Mouse (Mus musculus): ENCODE measurements at regions not wholly inside any gene's neighbourhood (a gene's known extent, or its start where the extent isn't known, plus 50 kb on each side); places are given as distances from the start of the nearest gene placed in this dataset.

GRCm38 (mm10) chr9:92856410-92857083 lies 314.5 kb downstream of the Plod2 start:
- no peak for DNase-seq (ENCODE audit: extremely low spot score)

GRCm38 (mm10) chr9:92865822-92866221 lies 323.8 kb downstream of the Plod2 start:
- DNase-seq (ENCODE audit: extremely low spot score) = no peak

GRCm38 (mm10) chr9:92878589-92878988 lies 336.6 kb downstream of the Plod2 start:
- peak; percentile 25 for DNase-seq (ENCODE audit: extremely low spot score)

- no peak for DNase-seq (ENCODE audit: extremely low spot score)
Observed at GRCm38 (mm10) chr9:92879812-92880211, 337.8 kb downstream of the Plod2 start.

- no peak for DNase-seq (ENCODE audit: extremely low spot score)
Observed at GRCm38 (mm10) chr9:92882251-92882832, 340.3 kb downstream of the Plod2 start.

- no peak for DNase-seq (ENCODE audit: extremely low spot score)
Observed at GRCm38 (mm10) chr9:92890063-92890462, 348.0 kb downstream of the Plod2 start.

- DNase-seq (ENCODE audit: extremely low spot score) = no peak
Observed at GRCm38 (mm10) chr9:92899733-92900132, 357.7 kb downstream of the Plod2 start.

- no peak for DNase-seq (ENCODE audit: extremely low spot score)
Observed at GRCm38 (mm10) chr9:92907102-92907501, 365.1 kb downstream of the Plod2 start.

GRCm38 (mm10) chr9:92919396-92919795 lies 377.4 kb downstream of the Plod2 start:
- DNase-seq (ENCODE audit: extremely low spot score) = no peak

GRCm38 (mm10) chr9:92930231-92930966 lies 388.4 kb downstream of the Plod2 start:
- DNase-seq (ENCODE audit: extremely low spot score) = peak; percentile 51

GRCm38 (mm10) chr9:92937802-92938201 lies 395.8 kb downstream of the Plod2 start:
- no peak for DNase-seq (ENCODE audit: extremely low spot score)

GRCm38 (mm10) chr9:92950092-92950491 lies 408.1 kb downstream of the Plod2 start:
- no peak for DNase-seq (ENCODE audit: extremely low spot score)

- DNase-seq (ENCODE audit: extremely low spot score) = no peak
Observed at GRCm38 (mm10) chr9:92963275-92963674, 421.3 kb downstream of the Plod2 start.

GRCm38 (mm10) chr9:92991759-92992158 lies 449.7 kb downstream of the Plod2 start:
- DNase-seq (ENCODE audit: extremely low spot score) = no peak

GRCm38 (mm10) chr9:92996156-92996555 lies 454.1 kb downstream of the Plod2 start:
- no peak for DNase-seq (ENCODE audit: extremely low spot score)

GRCm38 (mm10) chr9:93005182-93005953 lies 463.3 kb downstream of the Plod2 start:
- no peak for DNase-seq (ENCODE audit: extremely low spot score)

- DNase-seq (ENCODE audit: extremely low spot score) = no peak
Observed at GRCm38 (mm10) chr9:93008511-93009302, 466.7 kb downstream of the Plod2 start.

- no peak for DNase-seq (ENCODE audit: extremely low spot score)
Observed at GRCm38 (mm10) chr9:93044298-93044912, 502.4 kb downstream of the Plod2 start.

GRCm38 (mm10) chr9:93072140-93072539 lies 530.1 kb downstream of the Plod2 start:
- DNase-seq (ENCODE audit: extremely low spot score) = no peak

GRCm38 (mm10) chr9:93083114-93083513 lies 541.1 kb downstream of the Plod2 start:
- DNase-seq (ENCODE audit: extremely low spot score) = no peak

GRCm38 (mm10) chr9:93098008-93098581 lies 556.1 kb downstream of the Plod2 start:
- DNase-seq (ENCODE audit: extremely low spot score) = no peak

Measured in embryo, embryonic 9.5 days (tissue).